Comparison of ENCODE assay signal across 11 mouse cellular contexts in genomic region chr17:24507129-24507664, GRCm38 (mm10). TPM values are rescaled to one million over a fixed set of nuclear protein-coding genes. Genes with fewer than 3 reads are reported as not detected.
DNase-seq lines count a peak whose midpoint lies in the region; ATAC-seq lines count a peak whose summit lies in the region.
"Had no signal": no experiment of that assay in that cellular context is flagged by ENCODE, and none has a peak within 500 bp of the region (broad histone marks: within the 10 kb centered on the region; RNA-seq: fewer than 3 reads in every experiment).

No protein-coding gene starts in this region.

- no peaks in the 10 kb centered on the region for H3K9me3 ChIP-seq in kidney, embryonic 16.5 days (ENCODE audit: low read length)
- H3K9me3 ChIP-seq in limb, embryonic 12.5 days: no peaks in the 10 kb centered on the region
- H3K9me3 ChIP-seq: limb, embryonic 13.5 days had no signal

- H3K4me1 ChIP-seq in kidney, embryonic 16.5 days (ENCODE audit: insufficient read depth, low read length): 0 out of 2 replicates have a peak, but pooled peaks cover 4% of the 10 kb centered on the region
- peaks cover 9% of the 10 kb centered on the region for H3K4me1 ChIP-seq in limb, embryonic 12.5 days (replicated peaks)

- 43% methylated on average over 19 of the region's 19 CpGs for WGBS in kidney, embryonic 16.5 days
- 42% methylated on average over 19 of the region's 19 CpGs for WGBS in limb, embryonic 12.5 days

- DNase-seq in cerebellum, adult 11-12 months: peak; percentile 56
- no peak for DNase-seq in kidney, adult 11 months
- DNase-seq in ZHBTc4 (ENCODE audit: low read depth, low spot score): peak; percentile 67
- DNase-seq in thymus, postnatal 14 days: no peak
- DNase-seq in layer of hippocampus, postnatal 36 days: no peak
- DNase-seq: thymus, postnatal 25 days had no signal

- no peak overlapping the region for H3K4me3 ChIP-seq in kidney, embryonic 16.5 days (ENCODE audit: low read length)
- no peak overlapping the region for H3K4me3 ChIP-seq in limb, embryonic 12.5 days (replicated peaks)
- H3K4me3 ChIP-seq: limb, embryonic 13.5 days had no signal

- no peak for ATAC-seq in cerebellum, adult (ENCODE audit: insufficient number of reproducible peaks, low FRiP score, low TSS enrichment)
- ATAC-seq in kidney, embryonic 16.5 days (ENCODE audit: low FRiP score, low TSS enrichment): peak; percentile 32; the same call in 1 of the 2 replicates
- ATAC-seq in limb, embryonic 12.5 days (ENCODE audit: insufficient number of reproducible peaks, insufficient read depth, low FRiP score, low TSS enrichment, low read depth): no peak

- H3K27ac ChIP-seq in kidney, embryonic 16.5 days (ENCODE audit: low read length): no peak overlapping the region
- H3K27ac ChIP-seq in limb, embryonic 12.5 days: no peak overlapping the region
- H3K27ac ChIP-seq: limb, embryonic 13.5 days had no signal

- peak overlapping the region; percentile 41; the same call in 1 of the 2 replicates for H3K4me2 ChIP-seq in kidney, embryonic 16.5 days (replicated peaks; ENCODE audit: low read depth, low read length)
- H3K4me2 ChIP-seq in limb, embryonic 12.5 days: peak overlapping the region; percentile 39

- no peaks in the 10 kb centered on the region for H3K27me3 ChIP-seq in kidney, embryonic 16.5 days (ENCODE audit: insufficient read depth, low read length)
- H3K27me3 ChIP-seq in limb, embryonic 12.5 days: 0 out of 2 replicates have a peak, but pooled peaks cover 9% of the 10 kb centered on the region

- H3K36me3 ChIP-seq in kidney, embryonic 16.5 days (ENCODE audit: insufficient read depth, low read length): peaks cover 39% of the 10 kb centered on the region
- peaks cover 87% of the 10 kb centered on the region for H3K36me3 ChIP-seq in limb, embryonic 12.5 days

- H3K9ac ChIP-seq in kidney, embryonic 16.5 days (replicated peaks; ENCODE audit: low read length): no peak overlapping the region
- H3K9ac ChIP-seq in limb, embryonic 12.5 days (replicated peaks): no peak overlapping the region

RNA-seq across cellular contexts. Expression of gene Caskin1, which starts 18.8 kb away (rescaled TPM):
- polyA plus RNA-seq in kidney, embryonic 16.5 days (2015; fragmentation: Nextera tagmentation; extraction: Ambion mirVana): 1.5 and 2.2 TPM in 2 replicates
- 6.1 and 6.5 TPM in 2 replicates for polyA plus RNA-seq in limb, embryonic 12.5 days (2016; fragmentation: Nextera tagmentation; extraction: Ambion mirVana)
- 100 to 1,000 TPM; 158 to 160 TPM for total RNA-seq in layer of hippocampus, postnatal 36 days (2021)
- total RNA-seq: granulocyte monocyte progenitor cell, adult 5-6 weeks had no signal

RNA-seq across cellular contexts. Expression of gene Traf7, which starts 20.5 kb away (rescaled TPM):
- 102 and 113 TPM in 2 replicates for polyA plus RNA-seq in kidney, embryonic 16.5 days (2015; fragmentation: Nextera tagmentation; extraction: Ambion mirVana)
- 97.4 and 101 TPM in 2 replicates for polyA plus RNA-seq in limb, embryonic 12.5 days (2016; fragmentation: Nextera tagmentation; extraction: Ambion mirVana)
- total RNA-seq in layer of hippocampus, postnatal 36 days (2021): 10 to 100 TPM; 86.7 to 95.1 TPM

RNA-seq across cellular contexts. Expression of gene Rab26, which starts 26.8 kb away (rescaled TPM):
- polyA plus RNA-seq in kidney, embryonic 16.5 days (2015; fragmentation: Nextera tagmentation; extraction: Ambion mirVana): 2.8 and 3.0 TPM in 2 replicates
- polyA plus RNA-seq in limb, embryonic 12.5 days (2016; fragmentation: Nextera tagmentation; extraction: Ambion mirVana): 3.2 and 4.0 TPM in 2 replicates
- total RNA-seq in layer of hippocampus, postnatal 36 days (2021): 10 to 100 TPM; 72.9 to 76.8 TPM
- total RNA-seq: granulocyte monocyte progenitor cell, adult 5-6 weeks had no signal

RNA-seq across cellular contexts. Expression of gene Mlst8, which starts 28.3 kb away (rescaled TPM):
- polyA plus RNA-seq in kidney, embryonic 16.5 days (2015; fragmentation: Nextera tagmentation; extraction: Ambion mirVana): 39.3 and 40.2 TPM in 2 replicates
- 34.7 and 35.5 TPM in 2 replicates for polyA plus RNA-seq in limb, embryonic 12.5 days (2016; fragmentation: Nextera tagmentation; extraction: Ambion mirVana)
- 10 to 100 TPM; 40.7 to 45.0 TPM for total RNA-seq in layer of hippocampus, postnatal 36 days (2021)

RNA-seq across cellular contexts. Expression of gene Bricd5, which starts 33.5 kb away (rescaled TPM):
- 0.42 and 1.6 TPM in 2 replicates for polyA plus RNA-seq in kidney, embryonic 16.5 days (2015; fragmentation: Nextera tagmentation; extraction: Ambion mirVana)
- not detected in 2 replicates for polyA plus RNA-seq in limb, embryonic 12.5 days (2016; fragmentation: Nextera tagmentation; extraction: Ambion mirVana)
- 1 to 10 TPM; 1.9 to 2.6 TPM for total RNA-seq in layer of hippocampus, postnatal 36 days (2021)
- total RNA-seq: granulocyte monocyte progenitor cell, adult 5-6 weeks had no signal
- polyA plus RNA-seq: limb, embryonic 13.5 days had no signal

Comparison
In these comparisons a context has a peak if more than half of its experiments do, and no peak if none do; other contexts are left out.
1. DNase-seq: peak in cerebellum, adult 11-12 months (single experiment) and ZHBTc4 (single experiment); none in kidney, adult 11 months (single experiment), thymus, postnatal 14 days (single experiment) and layer of hippocampus, postnatal 36 days (0 of 2).